Mouse (Mus musculus): ENCODE measurements at regions not wholly inside any gene's neighbourhood (a gene's known extent, or its start where the extent isn't known, plus 50 kb on each side); places are given as distances from the start of the nearest gene placed in this dataset.

- H3K4me3 ChIP-seq: no peak overlapping the region
- no peak for ATAC-seq (ENCODE audit: extremely low read depth, insufficient number of reproducible peaks, low FRiP score, low TSS enrichment)
- H3K4me1 ChIP-seq: peaks cover 21% of the 10 kb centered on the region
- H3K9ac ChIP-seq: no peak overlapping the region
- H3K27me3 ChIP-seq (replicated peaks): peaks cover 5% of the 10 kb centered on the region; the same call in 1 of the 2 replicates
- WGBS: 27% methylated on average over 7 of the region's 7 CpGs
- H3K4me2 ChIP-seq: no peak overlapping the region
- no peak overlapping the region for H3K27ac ChIP-seq (replicated peaks)
- H3K9me3 ChIP-seq: no peaks in the 10 kb centered on the region
- no peaks in the 10 kb centered on the region for H3K36me3 ChIP-seq
These were observed 149.5 kb downstream of the Ackr3 start for GRCm38 (mm10) chr1:90353325-90353724.

- peaks cover 29% of the 10 kb centered on the region for H3K4me1 ChIP-seq
- no peak for ATAC-seq (ENCODE audit: extremely low read depth, insufficient number of reproducible peaks, low FRiP score, low TSS enrichment)
- 71% methylated on average over 3 of the region's 3 CpGs for WGBS
- H3K4me2 ChIP-seq: no peak overlapping the region
- H3K9ac ChIP-seq: no peak overlapping the region
- no peaks in the 10 kb centered on the region for H3K9me3 ChIP-seq
- H3K4me3 ChIP-seq: no peak overlapping the region
- H3K36me3 ChIP-seq: no peaks in the 10 kb centered on the region
- no peak overlapping the region for H3K27ac ChIP-seq (replicated peaks)
- peaks cover 5% of the 10 kb centered on the region; the same call in 1 of the 2 replicates for H3K27me3 ChIP-seq (replicated peaks)
These were observed 152.8 kb downstream of the Ackr3 start for GRCm38 (mm10) chr1:90356567-90356966.

- no peak overlapping the region for H3K9ac ChIP-seq
- H3K4me2 ChIP-seq: no peak overlapping the region
- H3K4me1 ChIP-seq: peaks cover 22% of the 10 kb centered on the region
- ATAC-seq (ENCODE audit: extremely low read depth, insufficient number of reproducible peaks, low FRiP score, low TSS enrichment): no peak
- peaks cover 5% of the 10 kb centered on the region; the same call in 1 of the 2 replicates for H3K27me3 ChIP-seq (replicated peaks)
- no peaks in the 10 kb centered on the region for H3K9me3 ChIP-seq
- H3K36me3 ChIP-seq: no peaks in the 10 kb centered on the region
- no peak overlapping the region for H3K27ac ChIP-seq (replicated peaks)
- H3K4me3 ChIP-seq: no peak overlapping the region
These were observed 153.6 kb downstream of the Ackr3 start for GRCm38 (mm10) chr1:90357391-90357790.

GRCm38 (mm10) chr1:90358971-90359370, 155.2 kb downstream of the Ackr3 start:
- Histone ChIP-seq H3K4me2 (no peak overlapping the region), H3K4me3 (no peak overlapping the region), H3K27ac (replicated peaks) (no peak overlapping the region), H3K27me3 (replicated peaks) (peaks cover 8% of the 10 kb centered on the region; the same call in 1 of the 2 replicates), H3K36me3 (no peaks in the 10 kb centered on the region), H3K9ac (no peak overlapping the region), H3K4me1 (peaks cover 9% of the 10 kb centered on the region), H3K9me3 (no peaks in the 10 kb centered on the region)
- no peak for ATAC-seq (ENCODE audit: extremely low read depth, insufficient number of reproducible peaks, low FRiP score, low TSS enrichment)
- WGBS: 61% methylated on average over 2 of the region's 2 CpGs

GRCm38 (mm10) chr1:90360065-90360464, 156.3 kb downstream of the Ackr3 start:
- ATAC-seq (ENCODE audit: extremely low read depth, insufficient number of reproducible peaks, low FRiP score, low TSS enrichment): no peak
- WGBS: 58% methylated on average over 3 of the region's 3 CpGs

GRCm38 (mm10) chr1:90364444-90364843, 160.7 kb downstream of the Ackr3 start:
- 0 out of 2 replicates have a peak, but pooled peaks cover 2% of the 10 kb centered on the region for H3K27me3 ChIP-seq (replicated peaks)
- ATAC-seq (ENCODE audit: extremely low read depth, insufficient number of reproducible peaks, low FRiP score, low TSS enrichment): no peak
- no peak overlapping the region for H3K4me3 ChIP-seq
- H3K9ac ChIP-seq: no peak overlapping the region
- H3K4me2 ChIP-seq: no peak overlapping the region
- no peaks in the 10 kb centered on the region for H3K9me3 ChIP-seq
- no peak overlapping the region for H3K27ac ChIP-seq (replicated peaks)
- peaks cover 21% of the 10 kb centered on the region for H3K4me1 ChIP-seq
- H3K36me3 ChIP-seq: no peaks in the 10 kb centered on the region
- 78% methylated on average over 4 of the region's 4 CpGs for WGBS

More at GRCm38 (mm10) chr1:90360065-90360464, 156.3 kb downstream of the Ackr3 start:
- Histone ChIP-seq H3K9ac (no peak overlapping the region), H3K27me3 (replicated peaks) (peaks cover 6% of the 10 kb centered on the region; the same call in 1 of the 2 replicates), H3K9me3 (no peaks in the 10 kb centered on the region), H3K4me2 (no peak overlapping the region), H3K4me3 (no peak overlapping the region), H3K36me3 (no peaks in the 10 kb centered on the region), H3K4me1 (peaks cover 9% of the 10 kb centered on the region), H3K27ac (replicated peaks) (no peak overlapping the region)

- ATAC-seq (ENCODE audit: extremely low read depth, insufficient number of reproducible peaks, low FRiP score, low TSS enrichment): no peak
- 28% methylated on average over 10 of the region's 10 CpGs for WGBS
- Histone ChIP-seq H3K27ac (replicated peaks) (peak overlapping the region; percentile 51; the same call in 1 of the 2 replicates), H3K36me3 (no peaks in the 10 kb centered on the region), H3K4me1 (peaks cover 18% of the 10 kb centered on the region), H3K4me3 (no peak overlapping the region), H3K27me3 (replicated peaks) (0 out of 2 replicates have a peak, but pooled peaks cover 2% of the 10 kb centered on the region), H3K9me3 (no peaks in the 10 kb centered on the region), H3K4me2 (no peak overlapping the region), H3K9ac (no peak overlapping the region)
These were observed 164.8 kb downstream of the Ackr3 start for GRCm38 (mm10) chr1:90368581-90368980.

GRCm38 (mm10) chr1:90369287-90369686, 165.5 kb downstream of the Ackr3 start:
- peaks cover 18% of the 10 kb centered on the region for H3K4me1 ChIP-seq
- no peak overlapping the region for H3K4me3 ChIP-seq
- H3K4me2 ChIP-seq: no peak overlapping the region
- H3K36me3 ChIP-seq: no peaks in the 10 kb centered on the region
- H3K9me3 ChIP-seq: no peaks in the 10 kb centered on the region
- no peak for ATAC-seq (ENCODE audit: extremely low read depth, insufficient number of reproducible peaks, low FRiP score, low TSS enrichment)
- no peak overlapping the region for H3K9ac ChIP-seq
- no peaks in the 10 kb centered on the region for H3K27me3 ChIP-seq (replicated peaks)
- 0 out of 2 replicates have a peak overlapping the region, but pooled peaks have one; percentile 51 for H3K27ac ChIP-seq (replicated peaks)
- WGBS: 83% methylated on average over 2 of the region's 2 CpGs

GRCm38 (mm10) chr1:90370766-90371165, 167.0 kb downstream of the Ackr3 start:
- H3K9ac ChIP-seq: no peak overlapping the region
- no peaks in the 10 kb centered on the region for H3K36me3 ChIP-seq
- H3K4me1 ChIP-seq: peaks cover 18% of the 10 kb centered on the region
- ATAC-seq (ENCODE audit: extremely low read depth, insufficient number of reproducible peaks, low FRiP score, low TSS enrichment): no peak
- H3K27me3 ChIP-seq (replicated peaks): no peaks in the 10 kb centered on the region
- WGBS: 46% methylated on average over 5 of the region's 5 CpGs
- peak overlapping the region; percentile 28; the same call in 1 of the 2 replicates for H3K27ac ChIP-seq (replicated peaks)
- no peak overlapping the region for H3K4me2 ChIP-seq
- H3K4me3 ChIP-seq: no peak overlapping the region
- H3K9me3 ChIP-seq: no peaks in the 10 kb centered on the region

- Histone ChIP-seq H3K4me2 (no peak overlapping the region), H3K36me3 (no peaks in the 10 kb centered on the region), H3K27me3 (replicated peaks) (no peaks in the 10 kb centered on the region), H3K4me3 (no peak overlapping the region), H3K9me3 (no peaks in the 10 kb centered on the region), H3K4me1 (peaks cover 18% of the 10 kb centered on the region), H3K9ac (no peak overlapping the region), H3K27ac (replicated peaks) (no peak overlapping the region)
- ATAC-seq (ENCODE audit: extremely low read depth, insufficient number of reproducible peaks, low FRiP score, low TSS enrichment): no peak
- WGBS: 77% methylated on average over 5 of the region's 5 CpGs
These were observed 169.2 kb downstream of the Ackr3 start for GRCm38 (mm10) chr1:90373001-90373400.

GRCm38 (mm10) chr1:90374517-90374916, 170.7 kb downstream of the Ackr3 start:
- no peak for ATAC-seq (ENCODE audit: extremely low read depth, insufficient number of reproducible peaks, low FRiP score, low TSS enrichment)
- 85% methylated on average over 12 of the region's 12 CpGs for WGBS
- H3K4me2 ChIP-seq: no peak overlapping the region
- 0 out of 2 replicates have a peak, but pooled peaks cover 4% of the 10 kb centered on the region for H3K4me1 ChIP-seq
- no peak overlapping the region for H3K27ac ChIP-seq (replicated peaks)
- H3K27me3 ChIP-seq (replicated peaks): no peaks in the 10 kb centered on the region
- H3K4me3 ChIP-seq: no peak overlapping the region
- H3K36me3 ChIP-seq: no peaks in the 10 kb centered on the region
- no peak overlapping the region for H3K9ac ChIP-seq
- H3K9me3 ChIP-seq: no peaks in the 10 kb centered on the region

- Histone ChIP-seq H3K4me2 (no peak overlapping the region), H3K9ac (no peak overlapping the region), H3K27me3 (replicated peaks) (peaks cover 12% of the 10 kb centered on the region; the same call in 1 of the 2 replicates), H3K36me3 (no peaks in the 10 kb centered on the region), H3K4me1 (no peaks in the 10 kb centered on the region), H3K4me3 (no peak overlapping the region), H3K9me3 (no peaks in the 10 kb centered on the region), H3K27ac (replicated peaks) (no peak overlapping the region)
- ATAC-seq (ENCODE audit: extremely low read depth, insufficient number of reproducible peaks, low FRiP score, low TSS enrichment): no peak
- WGBS: 74% methylated on average over 9 of the region's 9 CpGs
These were observed 176.4 kb downstream of the Ackr3 start for GRCm38 (mm10) chr1:90380034-90380705.
